Mouse (Mus musculus) limb, embryonic 11.5 days (tissue): ENCODE data around the gene Abhd15. TPM values are rescaled to one million over a fixed set of nuclear protein-coding genes. Genes with fewer than 3 reads are reported as not detected.
"Not testable (repeated sequence)": the region's sequence is repeated elsewhere in the genome, so short reads cannot be mapped to it uniquely, and the experiment has no call there.

Experiments
- ATAC-seq: fragments of 200-750 bp; cut with Nextera tagmentation; 2 replicates; pipeline ENCODE4 v1.8.0; 2017; ENCODE audit warnings: low read depth; ENCODE audit not compliant: insufficient number of reproducible peaks, low FRiP score, low TSS enrichment
- DNase-seq: peaks from one replicate; pipeline ENCODE4 v3.0.0-alpha.2; 2015; ENCODE audit warnings: low spot score
- H3K27ac ChIP-seq: fragments of 300-500 bp; sonication (generic); replicated peaks from 2 replicates; pipeline ENCODE4 v1.5.1; 2014; ENCODE audit warnings: low read depth, mild to moderate bottlenecking, low read length
- H3K27me3 ChIP-seq: fragments of 300-500 bp; sonication (generic); 2 replicates; pipeline ENCODE4 v1.6.1; 2014; ENCODE audit warnings: mild to moderate bottlenecking, low read length, mixed read lengths; ENCODE audit not compliant: control insufficient read depth, insufficient read depth
- H3K36me3 ChIP-seq: fragments of 300-500 bp; sonication (generic); 2 replicates; pipeline ENCODE4 v1.6.1; 2014; ENCODE audit warnings: mild to moderate bottlenecking, low read length, moderate library complexity, mixed read lengths; ENCODE audit not compliant: control insufficient read depth, insufficient read depth
- H3K4me1 ChIP-seq: fragments of 300-500 bp; sonication (generic); 2 replicates; pipeline ENCODE4 v1.6.1; 2014; ENCODE audit warnings: low read length, mixed read lengths; ENCODE audit not compliant: control insufficient read depth, insufficient read depth
- H3K4me2 ChIP-seq: fragments of 300-500 bp; sonication (generic); 2 replicates; pipeline ENCODE4 v1.6.1; 2014; ENCODE audit warnings: low read depth, mild to moderate bottlenecking, moderate library complexity; ENCODE audit not compliant: severe bottlenecking
- H3K4me3 ChIP-seq: fragments of 300-500 bp; sonication (generic); 2 replicates; pipeline ENCODE4 v1.5.1; 2014; ENCODE audit warnings: low read depth, low read length
- H3K9ac ChIP-seq: fragments of 300-500 bp; sonication (generic); 2 replicates; pipeline ENCODE4 v1.6.1; 2014; ENCODE audit warnings: mild to moderate bottlenecking, low read length
- H3K9me3 ChIP-seq: fragments of 300-500 bp; sonication (generic); 2 replicates; pipeline ENCODE4 v1.6.1; 2016; ENCODE audit warnings: low read length; ENCODE audit not compliant: control insufficient read depth
- WGBS: fragments of 180-500 bp; shearing (Covaris S2); extraction: QIAGEN DNeasy Blood & Tissue Kit; methylation state at CpG from one replicate; pipeline ENCODE4 v1.1.7; 2014; 5-methylcytosine and 5-hydroxymethylcytosine counted together
- polyA plus RNA-seq: library from polyadenylated mRNA; unstranded; fragments of >200 nt; fragmentation: Nextera tagmentation; extraction: Ambion mirVana; gene quantifications from 2 replicates; pipeline ENCODE4 v1.2.1, GENCODE M21; 2014

The Abhd15 gene
- polyA plus RNA-seq, 1 experiment from 2014 or later, result 0.71 TPM

GRCm38 (mm10) chr11:77520601-77521529 is 5.9 kb downstream of the Abhd15 start:
- Histone ChIP-seq H3K9me3 (no peaks in the 10 kb centered on the region), H3K9ac (no peak overlapping the region), H3K36me3 (no peaks in the 10 kb centered on the region), H3K4me2 (no peak overlapping the region), H3K4me3 (no peak overlapping the region), H3K4me1 (peaks cover 3% of the 10 kb centered on the region; the same call in 1 of the 2 replicates), H3K27me3 (peaks cover 7% of the 10 kb centered on the region), H3K27ac (no peak overlapping the region)
- ATAC-seq, result no peak
- no peak for DNase-seq
- WGBS, result 54% methylated on average over 5 of the region's 5 CpGs

GRCm38 (mm10) chr11:77525804-77526486 is 11.0 kb downstream of the Abhd15 start:
- Histone ChIP-seq H3K4me3 (no peak overlapping the region), H3K27ac (no peak overlapping the region), H3K9ac (no peak overlapping the region), H3K27me3 (no peaks in the 10 kb centered on the region), H3K4me2 (no peak overlapping the region), H3K4me1 (no peaks in the 10 kb centered on the region), H3K36me3 (no peaks in the 10 kb centered on the region), H3K9me3 (no peaks in the 10 kb centered on the region)
- ATAC-seq, result no peak
- no peak for DNase-seq
- 78% methylated on average over 3 of the region's 3 CpGs for WGBS

- WGBS, result 87% methylated on average over 3 of the region's 3 CpGs
- not testable (repeated sequence) for H3K36me3 ChIP-seq, ATAC-seq, DNase-seq, H3K9me3 ChIP-seq, H3K4me1 ChIP-seq, H3K27ac ChIP-seq, H3K4me3 ChIP-seq, H3K4me2 ChIP-seq, H3K9ac ChIP-seq, H3K27me3 ChIP-seq
These were observed 13.5 kb downstream of the Abhd15 start for GRCm38 (mm10) chr11:77528420-77528819.

GRCm38 (mm10) chr11:77529644-77530043 is 14.7 kb downstream of the Abhd15 start:
- no peaks in the 10 kb centered on the region for H3K9me3 ChIP-seq
- H3K4me1 ChIP-seq, result no peaks in the 10 kb centered on the region
- no peak overlapping the region for H3K27ac ChIP-seq
- ATAC-seq (no peak), DNase-seq (no peak)
- no peak overlapping the region for H3K9ac ChIP-seq
- no peak overlapping the region for H3K4me2 ChIP-seq
- WGBS, result 88% methylated on average over 3 of the region's 3 CpGs
- no peaks in the 10 kb centered on the region for H3K27me3 ChIP-seq
- no peak overlapping the region for H3K4me3 ChIP-seq
- no peaks in the 10 kb centered on the region for H3K36me3 ChIP-seq

DNA sequence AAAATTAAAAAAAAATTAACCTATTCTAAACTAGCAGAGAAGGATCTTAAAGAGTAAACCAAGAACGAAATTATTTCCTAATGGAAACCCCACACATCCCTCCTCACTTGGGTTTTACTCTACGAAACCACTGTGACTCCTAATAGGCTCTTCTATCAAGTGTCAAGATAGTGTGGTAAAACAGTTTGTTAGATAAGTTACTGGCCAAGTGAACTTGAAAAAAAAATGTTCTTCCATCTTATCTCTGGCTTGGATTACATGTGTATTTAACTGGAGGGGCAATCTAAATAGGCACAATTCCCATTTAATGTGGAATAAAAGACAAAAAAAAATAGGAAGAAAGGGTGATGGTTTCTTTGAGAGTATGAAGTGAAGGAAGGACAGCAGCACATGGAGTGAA is 15.9 kb downstream of the Abhd15 start:
- Histone ChIP-seq H3K4me3 (no peak overlapping the region), H3K4me2 (no peak overlapping the region), H3K9me3 (no peaks in the 10 kb centered on the region), H3K9ac (no peak overlapping the region), H3K4me1 (no peaks in the 10 kb centered on the region), H3K27ac (no peak overlapping the region), H3K27me3 (no peaks in the 10 kb centered on the region), H3K36me3 (no peaks in the 10 kb centered on the region)
- ATAC-seq (no peak), DNase-seq (no peak)
- WGBS, result 94% methylated on average over 2 of the region's 2 CpGs

GRCm38 (mm10) chr11:77532202-77532846 is 17.4 kb downstream of the Abhd15 start:
- no peaks in the 10 kb centered on the region for H3K36me3 ChIP-seq
- H3K4me3 ChIP-seq, result no peak overlapping the region
- 93% methylated on average over 4 of the region's 4 CpGs for WGBS
- H3K4me1 ChIP-seq, result no peaks in the 10 kb centered on the region
- DNase-seq (no peak), ATAC-seq (no peak)
- no peaks in the 10 kb centered on the region for H3K9me3 ChIP-seq
- H3K27ac ChIP-seq, result no peak overlapping the region
- H3K4me2 ChIP-seq, result no peak overlapping the region
- no peak overlapping the region for H3K9ac ChIP-seq
- no peaks in the 10 kb centered on the region for H3K27me3 ChIP-seq

DNA sequence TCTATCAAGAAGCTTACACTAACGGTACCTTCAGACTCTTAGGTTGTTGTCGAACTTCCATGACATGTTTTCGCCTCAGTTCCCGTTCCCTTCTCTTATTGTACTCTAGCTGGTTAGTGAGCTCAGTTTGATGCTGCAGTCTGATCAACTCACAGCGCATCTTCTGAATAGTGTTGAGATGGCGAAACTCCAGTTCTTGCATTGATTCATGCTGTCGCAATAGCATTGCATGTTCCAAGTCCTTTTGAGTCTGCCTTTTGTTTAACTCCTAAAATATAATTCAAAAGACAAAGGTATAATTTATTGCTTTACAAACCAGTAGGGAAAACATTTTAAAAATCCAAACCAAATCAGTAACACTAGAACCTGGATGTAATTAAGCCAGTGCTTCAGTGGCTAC is 30.3 kb downstream of the Abhd15 start:
- DNase-seq, result no peak
- Histone ChIP-seq H3K4me2 (no peak overlapping the region), H3K27me3 (no peaks in the 10 kb centered on the region), H3K27ac (no peak overlapping the region), H3K9ac (no peak overlapping the region), H3K36me3 (peaks cover 13% of the 10 kb centered on the region), H3K4me3 (no peak overlapping the region), H3K4me1 (no peaks in the 10 kb centered on the region), H3K9me3 (no peaks in the 10 kb centered on the region)
- no peak for ATAC-seq
- 93% methylated on average over 7 of the region's 7 CpGs for WGBS

- DNase-seq (no peak), ATAC-seq (no peak)
- no peak overlapping the region for H3K27ac ChIP-seq
- H3K4me1 ChIP-seq, result no peaks in the 10 kb centered on the region
- no peak overlapping the region for H3K4me3 ChIP-seq
- no peak overlapping the region for H3K4me2 ChIP-seq
- no peaks in the 10 kb centered on the region for H3K27me3 ChIP-seq
- no peaks in the 10 kb centered on the region for H3K9me3 ChIP-seq
- no peak overlapping the region for H3K9ac ChIP-seq
- 95% methylated on average over 3 of the region's 3 CpGs for WGBS
- peaks cover 2% of the 10 kb centered on the region; the same call in 1 of the 2 replicates for H3K36me3 ChIP-seq
These were observed 70.3 kb downstream of the Abhd15 start for GRCm38 (mm10) chr11:77585201-77585600.
